Mouse (Mus musculus): ENCODE data around the gene Mlx.
A peak's percentile ranks its signal among the peaks of the same experiment; 100 is the strongest.

Mlx gene

DNA sequence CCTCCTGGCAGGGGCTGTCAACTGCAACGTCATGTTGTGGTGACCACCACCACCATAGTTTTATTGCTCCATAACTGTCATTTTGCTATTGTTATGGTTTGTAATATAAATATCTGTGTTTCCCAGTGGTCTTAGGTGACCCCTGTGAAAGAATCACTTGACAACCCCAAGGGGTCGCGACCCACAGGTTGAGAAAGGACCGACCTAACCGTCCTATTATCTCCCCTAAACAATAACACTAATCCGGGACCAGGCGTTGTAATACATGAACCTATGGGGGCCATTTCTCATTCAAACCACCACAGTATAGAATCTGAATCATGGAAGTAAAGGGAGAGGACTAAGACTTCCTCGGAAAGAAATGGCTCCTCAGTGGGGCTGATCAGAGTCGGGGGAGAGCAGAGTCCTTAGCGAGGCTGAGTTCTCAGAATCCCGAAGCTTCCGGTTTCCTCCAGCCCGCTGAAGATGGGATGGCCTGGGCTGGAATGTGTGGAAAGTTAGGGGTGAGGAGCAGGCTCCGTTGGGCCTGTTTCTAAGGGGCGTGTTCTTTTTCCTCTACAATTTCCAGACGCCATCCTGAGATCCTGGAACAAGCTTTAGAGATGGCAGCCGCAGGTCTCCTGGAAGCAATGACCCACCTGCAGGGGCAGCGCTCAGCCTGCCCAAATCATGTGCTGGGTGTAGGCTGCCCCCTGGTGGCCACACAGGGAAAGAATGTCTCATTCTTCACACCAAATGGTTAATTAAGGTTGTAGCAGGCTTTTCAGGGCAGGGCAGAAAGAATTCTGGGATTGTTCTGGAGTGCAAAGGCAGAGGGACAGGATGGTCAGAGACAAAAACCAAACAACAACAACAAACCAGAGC is 20.3 kb upstream of the Mlx start:
- peak; percentile 88 for DNase-seq

DNA sequence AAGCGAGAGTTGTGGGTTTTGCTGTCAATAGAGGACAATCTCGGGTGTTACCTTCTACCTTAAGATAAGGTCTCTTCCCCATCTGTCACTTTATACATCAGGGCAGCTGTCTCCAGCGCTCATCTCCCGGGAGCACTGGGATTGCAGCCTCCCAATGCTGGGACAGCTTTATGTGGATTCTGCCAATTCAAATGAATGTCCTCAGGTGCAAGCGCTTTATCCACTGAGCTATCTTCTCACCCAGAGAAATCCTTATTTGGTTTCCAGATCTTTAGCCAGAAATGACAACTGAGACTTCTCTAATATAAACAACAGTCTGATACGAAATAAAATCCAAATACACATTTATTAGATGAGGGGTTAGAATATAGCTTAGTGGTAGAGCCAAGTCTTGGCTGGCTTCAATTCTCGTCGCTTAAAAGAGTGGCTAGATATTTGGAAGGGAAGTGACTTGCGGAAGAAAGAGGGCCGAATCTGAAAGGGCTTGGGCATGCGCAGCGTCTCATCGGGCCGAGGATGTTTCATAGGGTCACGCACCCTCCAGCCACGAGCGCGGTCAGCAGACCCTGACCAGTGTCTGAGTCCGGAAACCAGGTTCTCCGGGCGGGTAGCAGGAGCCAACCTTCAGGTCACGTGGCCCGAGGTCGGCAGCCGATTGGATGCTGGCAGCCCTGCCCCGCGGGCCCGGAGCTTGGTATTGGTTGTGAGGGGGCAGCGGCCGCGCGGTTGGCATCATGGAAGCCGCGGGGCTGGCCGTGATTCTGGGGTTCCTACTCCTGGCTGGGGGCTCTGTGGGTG is 17.5 kb upstream of the Mlx start, which contains the start of gene Naglu:
Gene Naglu (plus strand): TSS at position 622 of the 798 bp plus-strand sequence.
- peak; percentile 95 for DNase-seq

DNA sequence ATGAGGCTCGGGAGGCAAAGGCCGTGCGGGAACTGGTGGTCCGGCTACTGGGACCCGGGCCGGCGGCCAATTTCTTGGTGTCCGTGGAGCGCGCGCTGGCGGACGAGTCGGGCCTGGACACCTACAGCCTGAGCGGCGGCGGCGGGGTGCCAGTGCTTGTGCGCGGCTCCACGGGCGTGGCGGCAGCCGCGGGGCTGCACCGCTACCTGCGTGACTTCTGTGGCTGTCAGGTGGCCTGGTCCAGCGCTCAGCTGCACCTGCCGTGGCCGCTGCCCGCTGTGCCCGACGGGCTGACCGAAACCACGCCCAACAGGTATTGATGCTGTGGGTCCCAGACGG is 16.9 kb upstream of the Mlx start:
- no peak for DNase-seq

DNA sequence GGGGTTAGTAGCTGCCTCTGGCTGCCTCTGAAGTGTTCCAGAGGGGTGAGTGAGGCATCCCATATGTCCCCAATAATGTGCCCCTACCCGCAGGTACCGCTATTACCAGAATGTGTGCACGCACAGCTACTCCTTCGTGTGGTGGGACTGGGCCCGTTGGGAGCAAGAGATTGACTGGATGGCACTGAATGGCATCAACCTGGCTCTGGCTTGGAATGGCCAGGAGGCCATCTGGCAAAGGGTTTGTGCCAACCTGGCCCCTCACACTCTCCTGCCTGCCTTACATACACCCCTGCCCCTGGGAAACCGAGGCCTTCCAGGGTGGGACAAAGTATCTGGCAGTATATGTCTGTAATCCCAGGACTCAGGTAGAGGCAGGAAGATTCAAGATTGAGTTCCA is 16.1 kb upstream of the Mlx start:
- DNase-seq, result no peak

DNA sequence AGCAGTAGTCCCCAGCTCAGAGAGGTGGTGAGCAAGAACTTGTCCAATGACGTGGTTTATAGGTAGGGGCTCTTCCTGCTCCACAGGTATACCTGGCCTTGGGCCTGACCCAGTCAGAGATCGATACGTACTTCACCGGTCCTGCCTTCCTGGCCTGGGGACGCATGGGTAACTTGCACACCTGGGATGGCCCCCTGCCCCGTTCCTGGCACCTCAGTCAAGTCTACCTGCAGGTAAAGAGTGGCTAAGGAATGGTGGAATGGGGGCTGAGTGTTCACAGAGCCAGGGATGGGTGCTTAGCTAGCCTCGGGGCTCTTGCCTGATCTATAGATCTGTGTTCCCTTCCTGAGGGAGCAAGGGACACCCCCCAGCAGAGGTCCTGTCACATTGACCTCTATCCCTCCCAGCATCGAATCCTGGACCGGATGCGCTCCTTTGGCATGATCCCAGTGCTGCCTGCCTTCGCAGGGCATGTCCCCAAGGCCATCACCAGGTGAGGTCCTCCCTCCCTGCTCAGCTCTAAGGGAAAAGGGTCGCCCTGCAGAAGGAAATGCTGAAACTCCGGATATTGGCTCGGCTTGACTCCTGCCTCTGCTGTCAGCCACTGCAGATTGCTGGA is 15.2 kb upstream of the Mlx start:
- DNase-seq, result no peak

DNA sequence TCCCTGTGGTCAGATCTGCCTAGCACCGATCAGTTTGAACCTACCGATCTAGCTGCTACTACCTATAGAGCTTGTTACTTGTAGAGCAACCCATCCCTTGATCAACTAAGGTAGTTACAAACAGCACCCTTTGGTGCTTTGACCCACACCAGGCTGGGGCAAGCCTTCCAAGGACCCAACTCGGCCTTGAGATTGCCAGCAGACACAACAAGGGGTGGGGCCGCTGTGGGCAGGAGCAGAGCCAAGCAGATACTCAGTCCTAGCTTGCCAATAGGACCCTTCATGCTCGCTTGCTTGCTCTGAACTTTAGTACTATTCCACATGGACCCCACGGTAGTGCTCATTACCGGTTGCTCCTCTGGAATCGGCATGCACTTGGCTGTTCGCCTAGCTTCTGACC is 9.0 kb upstream of the Mlx start, which contains the start of gene Hsd17b1:
Gene Hsd17b1 (plus strand): TSS at position 291 of the 400 bp plus-strand sequence.
- no peak for DNase-seq

DNA sequence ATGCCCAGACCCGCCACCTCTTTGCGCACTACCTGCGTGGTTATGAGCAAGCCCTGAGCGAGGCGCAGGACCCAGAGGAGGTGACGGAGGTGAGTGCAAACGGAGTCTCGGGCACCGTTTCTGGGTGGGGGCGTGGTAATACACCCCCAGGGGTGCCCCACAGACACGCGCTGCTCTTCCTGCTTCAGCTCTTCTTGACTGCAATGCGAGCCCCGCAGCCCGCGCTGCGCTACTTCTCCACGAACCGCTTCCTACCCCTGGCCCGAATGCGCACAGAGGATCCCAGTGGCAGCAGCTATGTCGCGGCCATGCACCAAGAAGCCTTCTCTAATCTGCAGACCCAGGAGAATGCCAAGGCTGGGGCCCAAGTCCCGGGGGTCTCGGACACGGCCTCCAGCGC is 7.3 kb upstream of the Mlx start:
- no peak for DNase-seq

DNA sequence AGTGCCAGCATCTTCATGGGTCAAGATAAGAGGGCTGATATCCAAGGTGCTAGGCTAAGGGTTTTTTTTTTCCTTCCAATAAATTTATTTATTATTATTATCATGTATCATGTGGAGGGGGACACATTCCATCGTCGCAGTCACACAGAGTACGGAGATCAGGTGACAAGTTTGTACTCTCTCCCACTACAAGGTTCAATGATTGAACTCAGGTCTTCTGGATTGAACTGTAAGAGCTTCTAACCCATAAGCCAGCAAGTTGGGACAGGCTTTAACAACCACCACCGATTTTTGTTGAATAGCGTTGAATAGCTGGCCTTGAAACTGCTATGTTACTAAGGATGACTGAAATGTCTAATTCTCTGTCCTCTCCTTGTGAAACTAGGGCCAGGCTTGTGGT is 6.7 kb upstream of the Mlx start:
- no peak for DNase-seq

DNA sequence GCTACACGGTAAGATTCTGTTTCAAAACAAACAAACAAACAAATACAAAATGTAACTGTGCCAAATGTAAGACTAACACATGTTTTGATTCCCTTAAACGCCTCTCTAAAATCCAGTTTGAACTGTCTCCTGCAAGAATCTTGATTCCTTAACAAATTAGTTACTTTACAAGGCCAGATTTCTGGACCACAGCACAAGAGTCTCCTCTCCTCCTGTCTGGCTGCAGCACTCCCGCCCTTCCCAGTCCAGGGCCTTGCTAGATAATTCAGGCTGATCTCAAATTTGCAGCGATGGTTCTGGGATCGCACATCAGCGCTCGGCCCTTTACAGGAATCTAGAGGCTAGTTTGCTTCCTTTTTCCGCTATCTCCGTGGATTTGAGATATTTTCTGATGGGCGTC is 5.4 kb upstream of the Mlx start:
- no peak for DNase-seq

DNA sequence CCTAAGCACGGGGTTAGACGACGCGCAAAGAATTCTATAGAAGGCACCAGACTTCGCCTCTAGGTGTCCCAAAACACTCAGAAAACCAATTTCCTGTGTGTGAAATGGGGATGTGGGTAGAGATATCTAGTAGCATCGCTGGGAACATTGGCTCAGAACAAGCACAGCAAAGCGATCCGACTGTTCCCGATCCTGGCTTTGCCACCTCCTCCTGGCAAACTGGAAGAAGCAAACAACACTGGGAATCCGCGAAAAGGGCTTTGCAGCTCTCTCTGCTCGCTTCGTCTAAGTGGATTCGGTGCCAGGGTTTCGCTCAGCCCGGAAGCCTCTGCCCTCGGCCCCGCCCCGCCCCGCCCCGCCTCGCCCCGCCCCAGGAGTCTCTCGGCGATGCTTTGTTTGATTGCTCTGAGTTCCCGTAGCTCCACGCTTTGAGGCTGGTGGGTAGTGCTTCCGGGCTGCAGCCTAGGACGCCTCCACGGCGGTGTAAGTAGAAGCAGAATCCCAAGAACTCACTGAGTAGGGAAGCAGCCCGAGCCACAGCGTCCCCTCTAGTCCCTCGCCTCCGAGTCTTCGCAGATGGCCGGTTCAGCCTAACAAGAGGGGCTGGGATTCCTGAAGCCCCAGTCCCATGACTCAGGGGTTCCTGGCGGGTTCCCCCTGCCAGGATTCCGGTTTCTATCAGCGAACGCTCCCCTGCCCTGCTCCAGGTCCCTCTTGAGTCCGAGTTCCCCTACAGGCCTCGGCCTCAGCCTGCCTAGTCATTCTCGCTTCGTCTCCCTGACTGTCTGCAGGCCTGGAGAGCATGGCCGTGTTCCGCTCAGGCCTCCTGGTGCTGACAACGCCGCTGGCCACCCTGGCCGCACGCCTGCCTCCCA is 4.6 kb upstream of the Mlx start, which contains the start of gene Coasy:
Gene Coasy (plus strand): TSS at position 358 of the 875 bp plus-strand sequence.
- DNase-seq, result peak; percentile 82

DNA sequence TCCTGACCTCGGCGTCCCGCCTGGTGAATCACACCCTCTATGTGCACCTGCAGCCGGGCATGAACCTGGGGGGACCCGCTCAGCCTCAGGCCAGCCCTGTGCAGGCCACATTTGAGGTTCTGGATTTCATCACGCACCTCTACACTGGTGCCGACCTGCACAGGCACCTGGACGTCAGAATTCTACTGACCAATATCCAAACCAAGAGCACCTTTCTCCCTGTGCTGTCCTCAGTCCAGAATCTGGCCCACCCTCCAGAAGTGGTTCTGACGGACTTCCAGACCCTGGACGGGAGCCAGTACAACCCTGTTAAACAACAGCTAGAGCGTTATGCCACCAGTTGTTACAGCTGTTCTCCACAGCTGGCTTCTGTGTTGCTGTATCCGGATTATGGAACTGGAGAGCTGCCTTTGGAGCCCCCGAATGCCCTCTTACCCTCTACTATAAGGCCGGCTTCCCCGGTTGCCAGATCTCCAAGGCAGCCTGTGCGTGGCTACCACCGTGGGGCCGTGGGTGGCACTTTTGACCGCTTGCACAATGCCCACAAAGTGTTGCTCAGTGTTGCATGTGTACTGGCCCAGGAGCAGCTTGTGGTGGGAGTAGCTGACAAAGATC is 3.9 kb upstream of the Mlx start:
- DNase-seq, result peak; percentile 59

DNA sequence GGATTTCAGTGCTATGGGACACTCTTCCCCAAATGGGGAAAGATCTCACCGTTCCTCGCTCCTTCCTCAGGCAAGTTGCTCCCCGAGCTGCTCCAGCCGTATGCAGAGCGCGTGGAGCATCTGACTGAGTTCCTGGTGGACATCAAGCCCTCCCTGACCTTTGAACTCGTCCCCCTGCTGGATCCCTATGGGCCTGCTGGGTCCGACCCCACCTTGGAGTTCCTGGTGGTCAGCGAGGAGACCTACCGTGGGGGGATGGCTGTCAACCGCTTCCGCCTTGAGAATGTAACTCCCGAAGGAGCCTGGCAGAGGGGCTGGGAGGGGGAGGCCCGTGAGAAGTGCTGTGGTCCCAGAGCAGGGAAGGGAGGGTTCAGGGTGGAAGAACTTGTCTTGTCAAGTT is 2.8 kb upstream of the Mlx start:
- peak; percentile 29 for DNase-seq

DNA sequence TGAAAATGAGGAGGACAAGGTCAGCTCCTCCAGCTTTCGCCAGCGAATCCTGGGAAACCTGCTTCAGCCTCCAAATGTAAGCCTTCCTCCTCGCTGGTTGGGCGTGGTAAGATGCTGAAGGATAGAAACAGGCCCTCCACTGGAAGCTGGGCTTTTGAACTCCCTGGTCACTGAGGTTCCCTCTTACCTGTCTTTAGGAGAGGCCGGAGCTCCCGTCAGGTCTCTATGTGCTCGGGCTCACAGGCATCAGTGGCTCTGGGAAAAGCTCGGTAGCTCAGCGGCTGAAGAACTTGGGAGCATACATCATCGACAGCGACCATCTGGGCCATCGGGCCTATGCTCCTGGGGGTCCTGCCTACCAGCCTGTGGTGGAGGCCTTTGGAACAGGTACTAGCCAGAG is 2.3 kb upstream of the Mlx start:
- DNase-seq, result peak; percentile 23

DNA sequence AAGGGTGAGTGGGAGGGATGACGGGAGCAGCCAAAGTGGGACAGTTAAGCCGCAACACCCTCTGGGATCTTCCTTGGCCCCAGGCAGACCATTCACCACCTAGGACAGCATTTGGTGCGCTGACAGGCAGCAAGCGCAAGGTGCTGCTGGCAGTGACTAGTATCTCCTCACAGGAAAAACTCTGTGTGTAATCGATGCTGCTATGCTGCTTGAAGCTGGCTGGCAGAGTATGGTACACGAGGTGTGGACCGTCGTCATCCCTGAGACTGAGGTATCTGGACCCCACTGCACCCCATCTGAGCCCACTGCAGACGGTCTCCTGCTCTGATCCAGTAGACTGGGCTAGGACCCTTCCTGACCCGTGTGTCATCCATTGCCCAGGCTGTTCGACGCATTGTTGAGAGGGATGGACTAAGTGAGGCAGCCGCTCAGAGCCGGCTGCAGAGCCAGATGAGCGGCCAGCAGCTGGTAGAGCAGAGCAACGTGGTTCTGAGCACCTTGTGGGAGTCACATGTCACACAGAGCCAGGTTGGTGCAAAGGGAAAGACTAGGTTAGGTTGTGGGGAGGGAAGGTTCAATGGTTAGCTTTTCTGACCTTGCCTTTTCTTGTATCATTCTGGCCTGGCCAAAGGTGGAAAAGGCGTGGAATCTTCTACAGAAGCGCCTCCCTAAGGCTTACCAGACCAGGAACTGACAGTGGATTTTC is 1.3 kb upstream of the Mlx start:
- peak; percentile 21 for DNase-seq

DNA sequence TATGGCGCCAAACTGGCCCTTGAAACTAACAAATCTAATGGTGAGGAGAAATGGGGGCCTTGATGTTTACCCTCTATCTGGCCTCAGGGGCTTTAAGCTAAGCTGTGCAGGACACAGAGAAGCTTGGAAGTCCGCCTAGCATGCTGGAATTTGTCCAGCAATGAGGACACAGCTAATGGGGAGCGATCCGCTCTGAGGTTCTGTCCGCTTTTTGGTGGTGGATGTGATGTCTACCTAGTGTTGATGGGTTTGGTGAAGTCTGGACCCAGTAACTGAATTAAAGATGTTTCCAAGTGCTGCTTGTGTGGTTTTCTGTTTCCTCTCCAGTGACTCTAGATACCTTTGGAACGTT is 778 bp upstream of the Mlx start:
- peak; percentile 47 for DNase-seq

DNA sequence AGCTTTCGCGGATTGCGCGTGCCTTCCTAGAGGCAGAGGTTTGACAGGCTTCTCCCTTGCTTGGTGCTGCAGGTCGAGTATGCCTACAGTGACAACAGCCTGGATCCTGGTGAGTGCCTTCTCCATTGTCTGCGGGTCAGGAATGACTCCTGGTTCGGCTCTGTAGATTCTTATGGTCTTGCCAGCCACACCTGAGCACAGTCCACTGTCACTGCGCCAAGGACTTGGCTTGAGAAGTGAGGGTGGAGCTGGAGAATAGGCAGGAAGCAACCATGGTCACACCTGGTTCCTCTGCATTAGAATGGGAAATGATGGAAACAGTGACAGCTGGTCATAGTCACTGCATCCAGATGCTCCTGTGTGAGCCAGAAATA is 592 bp downstream of the Mlx start:
- no peak for DNase-seq

DNA sequence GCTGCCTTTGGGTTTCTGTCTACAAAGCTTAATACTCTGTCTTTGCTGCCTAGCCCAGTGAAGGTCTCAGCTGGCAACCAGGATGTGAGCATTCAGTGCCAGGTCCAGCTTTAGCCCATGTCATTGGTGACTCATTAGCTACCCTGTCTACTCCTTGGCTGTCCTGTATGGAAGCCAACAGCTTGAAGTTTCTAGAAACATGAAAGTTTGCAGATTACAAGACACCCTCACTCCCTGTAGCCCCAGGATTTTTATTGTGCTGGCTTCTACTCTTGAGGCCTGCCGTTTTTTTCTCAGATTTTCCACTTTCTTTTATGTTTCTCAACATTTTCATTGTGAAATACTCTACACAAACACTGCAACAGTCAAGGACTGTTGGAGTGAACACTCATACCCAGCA is 2.9 kb downstream of the Mlx start:
- DNase-seq, result no peak

DNA sequence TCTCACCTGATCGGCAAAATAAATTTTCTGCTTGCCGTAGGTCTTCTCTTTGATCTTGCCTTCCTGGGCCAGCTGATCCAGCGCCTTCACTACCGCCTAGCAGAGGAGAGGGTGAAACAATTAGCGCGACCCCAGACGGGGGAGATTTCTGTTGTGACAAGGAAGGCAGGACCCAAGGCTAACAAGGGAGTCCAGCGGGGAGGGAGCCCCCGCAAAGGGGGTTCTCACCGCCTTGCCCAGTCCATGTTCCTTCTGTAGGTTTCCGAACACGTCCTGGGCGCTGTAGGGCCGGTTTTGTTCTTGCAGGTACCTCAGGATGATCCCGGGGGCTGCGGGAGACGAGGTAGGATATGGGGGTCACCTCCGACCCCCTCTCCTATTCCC is 7.8 kb downstream of the Mlx start:
- DNase-seq, result no peak

DNA sequence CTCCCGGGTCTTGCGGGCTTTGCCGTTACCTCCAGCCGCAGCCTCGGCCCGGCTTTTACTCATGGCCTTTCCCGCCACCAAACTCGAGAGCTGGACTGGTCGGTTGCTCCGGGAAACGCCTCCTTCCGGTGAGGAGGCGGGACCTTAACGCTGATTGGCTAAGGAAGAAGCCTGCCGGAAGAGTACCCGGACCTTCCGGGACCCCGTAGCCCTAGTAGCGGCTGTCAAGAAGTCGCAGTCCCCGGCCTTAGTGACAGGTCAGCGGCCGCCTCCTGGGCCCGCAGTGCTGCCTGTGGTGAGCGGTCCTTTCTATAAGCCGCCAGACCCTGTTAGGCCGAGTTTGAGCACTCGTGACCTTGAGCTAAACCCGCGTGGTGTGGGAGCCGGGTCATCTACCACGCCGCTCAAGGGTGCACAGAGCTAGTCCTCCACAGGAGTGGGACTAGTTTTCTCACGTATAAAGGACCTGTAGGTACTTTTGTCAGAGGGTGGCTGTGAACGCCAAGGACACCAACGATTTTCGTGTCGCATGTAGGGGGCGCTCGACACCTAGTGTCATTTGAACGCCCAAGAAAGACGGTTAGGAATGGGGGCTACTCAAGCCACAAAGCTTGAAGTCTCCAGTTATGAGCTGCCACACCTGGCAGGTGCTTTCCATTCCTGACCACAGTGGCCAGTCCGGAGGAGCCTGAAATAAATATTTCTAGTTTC is 8.4 kb downstream of the Mlx start, which contains the start of gene Psmc3ip:
Gene Psmc3ip (minus strand): TSS at position 123 of the 711 bp plus-strand sequence.
- DNase-seq, result peak; percentile 93

DNA sequence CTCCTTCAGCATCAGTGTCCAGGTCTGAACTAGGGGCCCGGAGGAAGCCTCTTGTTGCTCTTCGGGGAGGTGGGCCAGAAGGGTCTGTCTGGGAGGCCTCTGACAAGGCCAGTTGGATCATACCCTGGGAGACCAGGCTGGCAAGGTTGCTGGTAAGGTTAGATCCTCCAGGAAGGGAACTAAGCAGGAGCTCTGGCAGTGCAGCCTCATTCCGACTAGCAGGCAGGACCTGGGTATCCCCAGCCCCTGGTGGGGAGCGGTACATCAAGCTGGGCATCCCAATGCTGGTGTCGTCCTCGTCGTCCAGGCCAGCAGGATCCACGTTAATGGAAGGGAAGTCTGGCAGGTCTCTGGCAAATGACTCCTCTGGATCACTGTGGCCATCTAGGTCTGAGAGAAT is 11.2 kb downstream of the Mlx start:
- no peak for DNase-seq

DNA sequence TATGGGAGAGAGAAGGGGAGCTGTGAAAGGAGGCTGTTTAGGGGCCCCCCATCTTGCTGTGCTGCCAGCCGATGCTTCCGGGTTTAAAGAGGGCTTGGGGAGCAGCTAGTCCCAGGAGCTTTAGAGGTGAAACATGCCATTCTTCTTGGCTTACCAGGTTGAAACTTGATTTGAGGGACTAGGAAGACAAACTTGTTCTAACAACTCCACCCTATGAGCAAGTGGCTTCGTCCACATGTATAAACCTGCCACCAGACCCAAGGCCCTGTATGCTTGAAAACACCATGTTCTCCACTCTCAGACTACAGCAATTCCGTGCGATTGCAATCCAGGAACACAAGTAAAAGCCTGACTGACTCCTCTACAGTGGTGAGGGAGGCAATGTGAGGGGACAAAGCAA is 15.9 kb downstream of the Mlx start:
- DNase-seq, result no peak

Data from cerebellum, adult 8-10 months (tissue).